Mouse (Mus musculus) thymus, postnatal 4 days (tissue): Measurements from ENCODE around the gene Ect2l.

Experiments
- DNase-seq: peaks from one replicate; pipeline ENCODE4 v3.0.0; 2021

Ect2l gene

DNA sequence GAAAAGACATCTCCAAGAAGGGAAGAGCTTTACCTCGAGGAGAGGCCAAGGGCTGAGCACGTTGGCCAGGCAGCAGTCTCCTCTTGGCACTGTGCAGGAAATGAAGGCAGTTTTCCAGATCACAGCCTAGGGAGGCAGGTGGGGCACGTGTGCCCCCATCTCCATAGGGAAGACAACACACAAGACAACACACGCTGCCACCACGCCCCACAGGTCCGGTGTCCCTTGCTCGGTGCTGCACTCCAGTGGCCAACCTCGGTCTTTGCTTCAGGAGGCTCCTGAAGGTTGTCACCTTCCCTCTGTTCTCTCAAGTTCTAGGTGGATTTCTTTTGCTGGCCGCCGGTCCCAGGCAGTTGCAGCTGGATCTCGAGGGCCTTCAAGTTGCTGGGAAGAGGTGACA, at the start of gene Ect2l:
Ect2l (minus strand) TSS at position 165 of the 400 bp plus-strand sequence.
- DNase-seq, result peak; percentile 72

DNA sequence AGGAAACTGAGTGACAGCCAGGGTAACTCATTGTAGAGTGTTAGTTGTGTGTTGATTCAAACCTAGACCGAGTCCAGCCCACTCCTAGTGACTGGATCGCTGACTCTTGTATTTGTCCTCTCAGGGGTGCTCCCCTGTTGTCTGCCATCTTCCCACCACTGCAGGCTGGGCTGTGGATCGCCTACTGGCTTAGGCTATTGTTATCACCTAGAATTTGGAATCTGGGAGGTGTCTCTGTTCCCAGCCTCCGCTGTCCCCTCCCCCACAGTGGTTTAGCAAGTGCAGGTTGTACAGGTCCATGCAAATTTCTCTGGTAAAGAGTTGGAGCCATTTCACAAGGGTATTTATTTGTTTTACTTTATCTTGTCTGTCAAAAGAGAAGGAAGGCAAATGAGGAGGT, 40.7 kb upstream of the Ect2l start:
- no peak for DNase-seq

DNA sequence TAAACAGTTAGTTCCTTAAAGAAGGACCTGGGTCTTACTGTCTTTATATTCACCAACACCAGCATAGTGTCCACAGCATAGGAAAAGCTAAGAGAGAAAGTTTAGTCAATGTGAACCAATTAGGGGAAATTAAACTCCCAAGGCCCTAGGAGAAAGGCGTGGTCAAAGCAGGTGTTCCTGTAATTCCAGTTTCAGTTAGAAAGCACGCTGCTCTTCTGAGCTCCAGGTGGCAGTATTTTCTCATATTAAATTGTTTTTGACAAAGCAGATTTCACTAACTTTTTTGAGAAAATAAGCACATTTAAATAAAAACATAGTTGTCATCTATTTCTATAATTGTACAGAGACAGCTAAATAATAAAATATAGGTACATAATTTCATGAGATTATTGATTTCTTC, 32.9 kb upstream of the Ect2l start:
- DNase-seq, result no peak

DNA sequence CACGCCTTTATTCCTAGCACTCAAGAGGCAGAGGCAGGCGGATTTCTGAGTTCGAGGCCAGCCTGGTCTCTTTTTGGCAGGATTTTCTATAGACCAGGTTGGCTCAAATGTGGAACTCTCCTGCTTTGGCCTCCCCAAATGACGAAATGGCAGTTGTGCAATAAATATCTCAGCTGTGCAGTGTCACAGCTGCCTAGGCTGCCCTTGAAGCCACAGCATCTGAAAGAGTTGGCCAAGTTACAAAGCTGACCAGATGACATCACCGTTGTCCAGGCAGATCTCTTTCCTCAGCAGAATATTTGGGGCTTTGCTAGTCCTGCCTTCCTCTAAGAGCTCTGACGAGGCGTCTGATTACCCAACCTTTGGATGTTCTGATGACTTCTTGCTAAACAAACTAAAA, 26.5 kb upstream of the Ect2l start:
- no peak for DNase-seq

DNA sequence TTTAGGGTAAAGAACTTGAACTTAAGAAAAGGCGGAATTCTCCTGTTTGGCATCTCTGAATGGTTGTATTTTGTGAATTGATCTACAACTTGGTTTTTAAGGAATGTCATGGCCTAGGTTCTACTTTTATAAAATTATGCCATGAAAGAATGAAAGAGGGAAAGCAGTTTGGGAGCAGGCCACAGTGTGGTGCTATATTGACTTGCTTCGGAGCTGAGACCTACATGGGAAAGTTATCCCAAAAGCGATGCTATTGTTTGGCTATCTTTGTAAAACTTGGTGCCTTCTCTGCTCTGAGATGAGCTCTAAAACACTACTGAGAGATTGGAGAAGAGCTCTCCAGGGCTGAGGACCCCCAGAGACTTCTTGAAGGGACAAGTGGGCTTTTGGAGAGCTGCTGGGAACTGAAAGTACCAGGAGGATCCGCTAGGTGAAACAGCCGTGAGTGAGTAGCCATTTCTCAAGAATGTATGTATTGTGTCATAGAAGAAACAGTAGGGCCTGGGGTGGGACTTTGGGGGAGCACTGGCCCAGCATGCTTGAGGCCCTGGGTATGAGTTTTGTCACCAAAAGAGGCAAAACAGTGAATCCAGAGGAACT, 25.7 kb upstream of the Ect2l start:
- DNase-seq, result peak; percentile 10

DNA sequence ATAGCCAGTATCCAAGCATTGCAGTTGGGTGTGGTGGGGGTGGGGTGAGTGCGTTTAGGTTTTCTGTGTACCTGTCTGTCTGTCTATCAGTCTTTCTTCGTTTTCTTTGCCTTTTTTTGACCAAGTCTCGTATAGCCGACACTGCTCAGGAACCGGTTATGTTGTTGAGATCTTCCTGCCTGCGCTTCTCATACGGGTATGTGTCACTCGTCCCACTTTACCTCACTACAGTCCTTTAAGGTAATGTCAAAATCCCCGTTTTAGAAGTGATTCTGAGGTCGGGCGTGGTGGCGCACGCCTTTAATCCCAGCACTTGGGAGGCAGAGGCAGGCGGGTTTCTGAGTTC, 24.7 kb upstream of the Ect2l start:
- DNase-seq, result no peak

DNA sequence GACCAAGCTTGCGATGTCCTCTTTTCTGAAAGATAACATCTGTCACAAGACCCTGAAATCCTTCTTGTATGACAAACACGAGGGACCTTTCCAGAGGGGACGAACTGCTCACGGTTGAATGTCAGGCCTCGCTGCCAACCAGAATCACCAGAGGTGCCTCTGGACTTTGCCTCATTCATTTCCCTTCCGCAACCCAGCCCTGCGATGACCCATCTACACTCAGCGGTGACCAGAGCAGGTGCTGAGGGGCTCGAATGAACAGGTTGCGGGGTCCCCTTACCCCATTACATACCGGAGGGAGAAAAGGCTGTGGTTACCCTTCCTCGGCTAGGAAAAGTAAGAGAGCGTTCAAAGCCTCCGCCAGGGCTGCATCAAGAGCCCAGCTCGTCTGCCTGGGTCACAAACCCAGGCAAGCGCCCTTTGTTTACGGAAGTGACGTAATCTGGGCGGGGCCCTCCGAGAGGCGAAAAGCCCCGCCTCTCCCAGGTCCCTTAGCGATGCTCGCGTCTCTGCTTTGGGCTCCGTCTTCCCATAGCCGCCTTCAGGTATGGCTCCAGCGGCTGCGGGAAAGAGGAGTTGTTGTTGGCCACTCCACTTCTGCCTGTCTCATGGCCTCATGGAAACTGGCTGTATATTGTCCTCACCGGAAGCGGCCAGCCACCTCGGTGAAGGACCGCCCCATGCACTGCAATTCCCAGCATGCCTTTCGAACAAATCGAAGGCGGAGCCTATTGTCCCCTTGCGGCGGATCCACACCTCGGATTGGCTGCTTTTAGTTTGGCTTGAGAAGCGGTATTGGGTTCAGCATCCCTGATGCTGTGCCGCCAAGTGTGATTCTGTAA, 24.1 kb upstream of the Ect2l start, which contains the start of gene Ccdc28a:
Ccdc28a (minus strand) TSS at position 439 of the 842 bp plus-strand sequence.
- DNase-seq, result peak; percentile 98

DNA sequence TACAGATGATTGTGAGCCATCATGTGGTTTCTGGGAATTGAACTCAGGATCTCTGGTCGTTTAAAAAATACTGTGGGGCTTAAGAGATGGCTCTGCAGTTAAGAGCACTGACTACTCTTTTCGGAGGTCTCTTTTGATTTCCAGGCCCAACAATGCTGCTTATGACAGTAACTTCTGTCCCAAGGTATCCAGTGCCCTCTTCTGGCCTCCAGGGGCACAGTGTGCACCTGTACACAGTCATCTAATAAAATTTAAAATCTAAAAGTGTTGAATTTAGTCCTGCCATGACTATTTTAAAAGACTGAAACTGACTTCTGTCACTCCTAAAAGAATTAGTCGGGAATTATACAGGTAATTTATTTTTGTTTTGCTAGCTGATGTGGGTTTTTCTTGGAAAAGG, 23.2 kb upstream of the Ect2l start:
- peak; percentile 29 for DNase-seq

DNA sequence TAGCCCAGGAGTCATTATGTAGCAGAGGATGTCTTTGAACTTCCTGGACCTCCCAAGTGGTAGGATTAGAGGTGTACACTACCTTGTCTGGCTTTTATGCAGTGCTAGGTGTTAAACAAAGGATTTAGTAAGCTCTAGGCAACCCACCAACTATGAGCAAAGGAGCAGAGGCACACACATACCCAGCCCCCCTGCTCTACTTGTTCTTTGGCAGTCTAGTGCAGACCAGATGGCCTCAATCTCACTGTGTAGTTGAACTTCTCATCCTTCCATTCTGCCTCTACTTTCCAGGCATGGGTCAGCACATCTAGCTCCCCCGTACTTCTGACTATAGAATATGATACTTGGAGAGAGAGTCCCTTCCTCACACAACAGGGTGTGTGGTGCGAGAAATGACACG, 13.7 kb upstream of the Ect2l start:
- DNase-seq, result no peak

DNA sequence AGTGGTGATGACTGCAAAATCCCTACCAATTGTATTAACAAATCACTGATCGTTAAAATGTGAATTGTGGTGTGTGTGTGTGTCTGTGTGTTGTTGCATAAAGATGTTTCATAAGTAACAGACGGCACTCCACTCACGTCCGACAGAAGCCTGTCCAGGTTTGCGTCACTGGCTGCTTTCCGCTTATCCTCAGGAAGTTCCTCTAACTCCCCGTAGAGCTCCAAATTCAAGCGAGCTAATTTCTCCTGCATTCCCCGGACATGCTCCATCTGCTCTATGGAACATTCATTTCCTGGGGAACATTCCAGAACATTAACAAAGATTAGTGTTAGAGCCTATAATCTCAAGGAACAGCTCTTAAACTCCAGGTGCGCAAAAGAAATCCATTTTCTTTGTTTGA, 8.7 kb upstream of the Ect2l start:
- DNase-seq, result no peak

DNA sequence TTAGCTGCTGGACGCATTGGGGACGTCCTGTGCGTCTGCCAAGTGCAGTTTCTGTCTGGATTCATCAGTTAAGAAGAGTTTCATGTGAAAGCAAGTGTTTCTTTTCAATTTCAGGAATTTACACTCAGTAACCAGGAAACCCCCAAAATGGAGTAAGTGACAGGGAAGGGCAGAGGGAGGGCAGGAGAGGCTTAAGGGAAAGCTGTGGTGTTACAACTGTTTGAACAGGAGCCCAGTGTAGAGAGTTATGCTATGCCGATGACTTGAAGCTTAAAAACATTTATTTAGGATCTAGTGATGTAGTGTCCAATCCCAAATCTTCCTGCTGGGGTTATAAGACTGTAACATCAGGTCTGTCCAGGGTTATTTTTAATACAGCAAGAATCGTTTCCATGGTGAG, 3.4 kb upstream of the Ect2l start:
- DNase-seq, result no peak

DNA sequence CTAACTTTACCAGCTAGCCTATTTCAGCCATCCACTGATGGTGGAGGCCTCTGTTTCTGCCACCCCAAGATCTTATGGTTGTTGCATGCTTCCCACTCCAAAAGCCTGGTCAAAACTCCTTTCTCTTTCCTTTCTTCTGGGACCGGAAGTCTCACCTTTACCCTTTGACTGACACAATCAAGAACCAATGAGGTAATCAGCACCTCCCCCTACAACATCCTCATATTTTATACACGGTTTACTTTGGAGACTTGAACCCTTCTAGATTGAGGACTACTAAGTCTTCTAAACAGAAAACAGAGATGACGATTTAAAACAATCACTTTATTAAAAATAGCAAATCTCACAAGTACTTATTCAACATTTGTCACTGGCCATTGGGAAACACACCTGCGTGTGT, 2.7 kb upstream of the Ect2l start:
- no peak for DNase-seq

DNA sequence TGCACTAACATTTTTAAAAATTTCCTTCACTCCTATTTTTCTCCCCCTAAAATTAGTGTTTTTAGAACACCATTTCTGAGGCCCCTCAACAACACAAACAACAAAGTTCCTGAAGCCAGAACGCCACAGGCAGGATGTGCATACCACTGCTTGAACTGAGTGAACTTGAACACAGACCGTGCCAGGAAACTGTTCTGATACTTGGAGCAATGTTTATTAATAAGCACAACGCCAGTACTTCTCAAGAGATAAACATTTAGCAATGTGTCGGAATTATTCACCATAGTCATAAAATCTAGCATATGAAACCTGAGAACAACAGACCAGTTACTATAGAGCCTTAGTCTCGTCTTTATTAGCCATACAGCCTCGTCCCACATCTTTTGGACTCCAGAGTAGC, 571 bp downstream of the Ect2l start:
- no peak for DNase-seq

DNA sequence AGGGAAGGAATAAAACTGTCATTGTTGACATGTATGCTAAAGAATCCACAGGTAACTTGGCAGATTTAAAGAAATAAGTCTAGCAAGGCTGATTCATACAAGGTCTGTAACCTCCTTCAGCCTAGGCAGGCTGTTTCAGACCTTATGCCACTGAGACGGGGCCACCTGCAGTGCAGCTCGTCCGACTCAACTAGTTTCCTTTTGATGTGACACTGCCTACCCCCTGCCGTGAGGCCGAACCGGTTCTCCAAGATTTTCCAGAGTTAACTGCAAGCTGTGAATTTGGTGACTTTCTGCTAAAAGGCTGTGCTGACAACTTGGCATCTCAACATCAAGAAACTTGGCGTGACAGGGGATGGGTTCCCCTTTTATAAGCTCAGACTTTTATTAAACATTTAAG, 6.6 kb downstream of the Ect2l start:
- DNase-seq, result no peak

DNA sequence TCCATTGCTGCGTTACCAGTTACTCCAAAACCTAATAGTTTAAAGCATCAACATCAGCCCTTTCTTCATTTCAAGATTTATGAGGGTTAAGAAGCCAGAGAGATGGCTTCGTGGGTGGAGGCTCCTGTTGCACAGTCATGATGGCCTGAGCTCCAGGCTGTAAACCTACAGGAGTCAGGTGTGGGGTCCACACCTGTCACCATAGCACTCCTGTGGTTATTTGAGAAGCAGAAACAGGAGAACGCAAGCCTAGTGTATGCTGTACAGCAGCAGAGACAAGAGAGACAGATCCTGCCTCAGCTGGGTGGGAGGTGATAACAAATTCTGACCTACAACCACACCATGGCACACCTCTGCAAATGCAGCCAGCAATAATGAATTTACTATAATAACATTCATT, 8.3 kb downstream of the Ect2l start:
- DNase-seq, result no peak

DNA sequence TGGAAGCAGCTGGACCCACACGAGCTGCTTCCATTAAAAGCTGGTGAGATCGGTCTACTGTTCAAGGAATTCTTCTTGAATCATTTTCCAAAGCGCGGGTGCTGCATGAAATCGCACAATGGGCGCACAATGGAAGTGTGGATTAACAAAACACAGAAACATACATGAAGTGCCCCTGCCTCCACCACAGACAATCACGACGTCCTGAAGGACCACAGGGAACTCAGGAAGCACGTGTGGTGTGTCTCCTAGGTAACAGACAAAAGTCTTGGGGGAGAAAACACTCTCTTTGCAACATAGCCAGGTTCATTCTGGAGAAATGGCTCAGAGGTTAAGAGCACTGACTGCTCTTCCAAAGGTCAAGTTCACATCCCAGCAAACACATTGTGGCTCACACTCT, 10.0 kb downstream of the Ect2l start:
- no peak for DNase-seq

DNA sequence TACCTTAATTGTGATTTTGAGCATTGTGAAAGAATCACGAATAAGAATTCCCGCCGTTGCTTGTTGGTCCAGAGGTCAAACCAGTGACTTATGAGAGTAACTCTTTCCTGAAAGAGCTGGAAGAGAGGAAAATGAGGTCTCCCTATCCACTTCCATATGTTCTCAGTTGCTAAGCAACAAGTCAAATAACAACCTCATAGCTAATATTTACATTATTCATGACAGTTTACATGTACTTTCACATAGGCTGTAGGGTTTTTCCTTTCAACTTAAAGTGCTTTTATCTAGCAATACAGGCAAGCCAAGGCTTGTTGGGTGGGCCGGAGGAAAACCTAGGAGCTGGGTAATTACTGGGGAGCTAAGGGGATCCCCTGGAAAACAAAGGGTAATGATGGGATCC, 10.8 kb downstream of the Ect2l start:
- no peak for DNase-seq

DNA sequence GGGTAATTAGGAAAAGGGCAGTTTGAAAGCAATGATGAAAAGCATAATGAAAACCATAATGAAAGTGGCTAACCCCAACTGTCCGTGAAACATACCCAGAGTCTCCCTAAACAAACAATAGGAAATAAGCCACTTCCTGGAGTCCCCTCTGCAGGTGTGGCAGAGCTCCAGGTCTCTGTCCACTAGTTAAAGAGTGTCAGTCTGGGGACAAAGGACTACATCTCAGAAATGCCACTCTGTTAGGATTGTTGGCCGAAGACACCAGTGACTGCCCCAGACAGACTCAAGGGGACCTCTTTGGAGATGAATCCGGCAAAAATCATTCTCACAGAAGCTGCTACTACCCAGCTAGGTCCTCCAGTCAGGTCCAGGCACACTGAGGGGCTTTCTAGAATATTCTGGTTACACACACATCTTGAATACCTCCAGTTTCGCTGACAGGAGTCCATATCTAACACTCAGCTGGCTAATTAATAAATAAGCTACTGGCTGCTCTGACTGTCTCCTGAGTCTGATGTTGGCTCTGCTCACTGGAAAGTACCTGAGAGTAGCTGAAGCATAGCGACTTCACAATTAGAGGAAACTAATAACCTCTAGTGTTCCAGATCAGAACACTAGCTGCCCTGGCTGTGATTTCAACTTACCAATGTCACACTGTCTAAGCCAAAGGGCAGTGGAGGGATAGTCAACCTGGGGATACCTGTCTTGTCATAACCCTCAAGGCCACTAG, 12.2 kb downstream of the Ect2l start:
- no peak for DNase-seq

DNA sequence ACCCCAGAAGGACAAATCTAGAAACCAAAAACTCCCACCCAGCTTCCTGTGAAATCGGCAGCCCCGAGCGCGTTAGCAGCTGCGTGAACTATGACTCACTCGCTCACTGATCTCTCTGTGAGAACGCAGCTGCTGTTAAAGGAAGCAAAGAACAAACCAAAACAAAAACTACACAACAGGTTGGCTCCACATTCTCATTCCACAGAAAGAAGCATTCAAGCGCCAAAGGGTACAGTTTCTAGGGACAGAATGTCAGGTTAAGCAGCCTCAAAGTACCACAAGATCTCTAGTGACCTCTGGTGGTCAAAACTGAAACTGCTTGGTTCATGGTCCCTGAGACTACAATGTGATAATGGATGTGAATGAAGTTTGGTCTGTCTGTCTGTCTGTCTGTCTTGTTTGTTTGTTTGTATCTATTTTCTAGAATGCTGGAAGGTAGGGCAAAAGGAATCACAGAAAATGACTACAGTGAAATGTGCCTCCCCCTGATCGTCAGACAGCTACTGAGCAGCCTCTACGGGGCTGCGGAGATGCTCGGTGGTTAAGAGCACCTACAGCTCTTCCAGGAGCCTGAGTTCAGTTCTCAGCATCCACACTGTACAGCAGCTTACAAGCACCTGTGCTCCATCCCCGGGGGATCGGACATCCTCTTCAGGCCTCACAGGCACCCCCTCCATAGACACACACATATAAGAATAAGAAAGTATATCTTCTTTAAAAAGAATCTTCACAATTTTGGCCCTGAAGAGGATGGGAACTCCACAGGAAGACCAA, 13.3 kb downstream of the Ect2l start:
- peak; percentile 70 for DNase-seq

DNA sequence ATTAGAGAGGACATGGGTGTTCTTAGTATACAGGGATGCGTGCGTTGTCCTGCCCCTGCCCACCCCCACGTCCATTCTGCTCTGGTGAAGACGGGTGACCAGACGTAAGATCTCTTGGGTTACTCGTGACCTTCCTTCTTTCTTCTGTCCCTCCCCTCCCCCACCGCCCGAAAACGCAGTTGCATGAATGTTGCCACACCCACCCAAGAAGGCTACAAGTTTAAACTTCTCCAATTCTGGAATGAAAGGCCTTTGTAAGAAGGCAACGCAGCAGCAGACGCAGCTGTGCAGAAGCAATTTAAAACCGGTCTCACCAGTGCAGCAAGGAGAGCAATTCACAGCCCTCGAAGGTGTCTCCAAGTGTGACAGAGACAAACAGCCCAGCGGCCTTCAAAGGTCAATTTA, 16.0 kb downstream of the Ect2l start:
- DNase-seq, result no peak

DNA sequence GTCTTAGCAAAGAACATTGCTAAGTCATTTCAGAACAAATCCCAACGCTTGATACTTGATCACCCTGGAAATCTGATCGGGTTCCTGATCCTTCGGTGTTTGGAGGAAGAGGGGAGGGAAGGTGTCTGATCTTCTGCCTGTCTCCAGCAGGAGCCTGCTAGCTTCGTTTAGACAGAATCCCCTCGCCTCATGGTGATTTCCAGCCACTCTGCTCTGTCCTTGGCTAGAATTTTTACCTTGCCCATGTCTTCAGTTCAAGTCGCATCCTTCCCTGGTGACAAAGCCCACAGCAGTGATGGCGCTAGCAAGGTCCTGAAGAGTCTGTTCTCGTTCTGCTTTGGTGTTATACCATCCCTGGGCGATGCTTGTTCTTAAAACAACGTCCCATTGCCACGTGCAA, 16.5 kb downstream of the Ect2l start:
- no peak for DNase-seq

DNA sequence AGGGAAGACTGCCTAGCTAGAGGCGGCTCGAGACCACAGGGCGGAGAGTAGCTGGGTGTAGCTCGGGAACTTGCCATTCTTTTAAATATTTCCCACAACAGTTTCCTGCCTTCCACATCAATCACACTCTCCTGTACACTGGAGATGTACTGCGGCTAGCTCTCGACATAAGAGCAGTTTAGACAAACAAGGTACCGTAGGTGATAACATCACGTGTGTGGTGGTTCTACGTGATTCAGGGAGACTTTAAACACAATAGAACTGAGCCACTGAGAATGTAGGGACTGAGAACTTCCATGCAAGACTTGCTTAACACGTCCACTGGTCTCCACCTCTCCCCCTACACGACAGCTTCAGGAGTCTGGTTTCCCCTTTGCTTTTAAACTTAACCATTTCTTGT, 17.5 kb downstream of the Ect2l start:
- DNase-seq, result no peak

DNA sequence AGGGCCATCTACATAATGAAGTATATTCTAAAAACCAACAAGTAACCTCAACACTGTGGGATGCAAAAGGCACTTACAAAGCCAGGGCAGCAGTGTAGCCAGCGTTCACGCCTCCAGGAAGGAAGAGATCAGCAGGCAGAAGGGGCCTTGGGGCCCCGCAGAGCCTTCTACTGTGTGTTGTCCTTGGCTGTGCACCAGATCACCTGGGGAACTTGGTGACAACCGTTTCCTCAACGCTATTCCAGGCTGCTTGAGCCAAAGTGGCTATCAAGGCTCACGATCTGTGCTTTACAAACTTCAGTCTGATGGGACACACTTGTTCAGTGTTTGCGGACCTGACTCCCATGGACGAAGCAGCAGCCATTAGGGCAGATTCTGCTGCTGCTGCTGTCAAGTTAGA, 19.0 kb downstream of the Ect2l start:
- no peak for DNase-seq
